Mouse (Mus musculus) erythroblast, embryonic 14.5 days (primary cell): ENCODE measurements around the gene Ddx10. TPM values are rescaled to one million over a fixed set of nuclear protein-coding genes. Genes with fewer than 3 reads are reported as not detected.

ENCODE experiments used
- H3K27me3 ChIP-seq: 2 replicates; pipeline ENCODE4 v1.6.1; 2012; ENCODE audit warnings: inconsistent platforms; ENCODE audit not compliant: control insufficient read depth
- H3K36me3 ChIP-seq: 2 replicates; pipeline ENCODE4 v1.6.1; 2012; ENCODE audit warnings: mild to moderate bottlenecking, inconsistent platforms; ENCODE audit not compliant: control insufficient read depth
- H3K4me1 ChIP-seq: 2 replicates; pipeline ENCODE4 v1.6.1; 2012; ENCODE audit warnings: inconsistent platforms; ENCODE audit not compliant: control insufficient read depth
- H3K4me3 ChIP-seq: replicated peaks from 2 replicates; pipeline ENCODE3; 2012; ENCODE audit warnings: moderate library complexity, mild to moderate bottlenecking, inconsistent platforms
- H3K9me3 ChIP-seq: 2 replicates; pipeline ENCODE4 v1.6.1; 2012; ENCODE audit warnings: low read length, inconsistent platforms, mixed read lengths; ENCODE audit not compliant: control insufficient read depth
- GATA1 ChIP-seq: IDR thresholded peaks from 2 replicates; pipeline ENCODE4 v1.6.1; 2012; ENCODE audit warnings: low read length, inconsistent platforms, mixed read lengths
- TAL1 ChIP-seq: IDR thresholded peaks from 3 replicates; pipeline ENCODE4 v1.6.1; 2012; ENCODE audit warnings: low read length, inconsistent platforms, mixed read lengths
- polyA plus RNA-seq: library from polyadenylated mRNA; stranded (reverse); fragments of >175 nt; gene quantifications from 2 replicates; pipeline ENCODE4 v1.2.3, GENCODE M21; 2012

Gene Ddx10
- polyA plus RNA-seq, 1 experiment = 0.11 TPM

GRCm38 (mm10) chr9:53066428-53066827 is 181.4 kb downstream of the Ddx10 start:
- no peak overlapping the region for H3K4me3 ChIP-seq
- H3K27me3 ChIP-seq = no peaks in the 10 kb centered on the region
- H3K36me3 ChIP-seq = no peaks in the 10 kb centered on the region
- TF ChIP-seq TAL1 (no peak), GATA1 (no peak)
- H3K4me1 ChIP-seq = no peaks in the 10 kb centered on the region
- H3K9me3 ChIP-seq = no peaks in the 10 kb centered on the region

GRCm38 (mm10) chr9:53065028-53065427 is 182.8 kb downstream of the Ddx10 start:
- Histone ChIP-seq H3K4me3 (no peak overlapping the region), H3K4me1 (no peaks in the 10 kb centered on the region), H3K9me3 (no peaks in the 10 kb centered on the region), H3K27me3 (no peaks in the 10 kb centered on the region), H3K36me3 (no peaks in the 10 kb centered on the region)
- TF ChIP-seq GATA1 = no peak
- TF ChIP-seq TAL1 = no peak

GRCm38 (mm10) chr9:53064531-53064930 is 183.3 kb downstream of the Ddx10 start:
- Histone ChIP-seq H3K27me3 (no peaks in the 10 kb centered on the region), H3K4me1 (no peaks in the 10 kb centered on the region), H3K4me3 (no peak overlapping the region), H3K36me3 (no peaks in the 10 kb centered on the region), H3K9me3 (no peaks in the 10 kb centered on the region)
- TF ChIP-seq TAL1 (no peak), GATA1 (no peak)

- no peaks in the 10 kb centered on the region for H3K4me1 ChIP-seq
- H3K36me3 ChIP-seq = no peaks in the 10 kb centered on the region
- no peaks in the 10 kb centered on the region for H3K9me3 ChIP-seq
- H3K27me3 ChIP-seq = no peaks in the 10 kb centered on the region
- no peak for TF ChIP-seq GATA1
- no peak for TF ChIP-seq TAL1
- H3K4me3 ChIP-seq = no peak overlapping the region
These were observed 192.5 kb downstream of the Ddx10 start for GRCm38 (mm10) chr9:53055306-53055705.

Other genes with a start within 250 kb of the Ddx10 start
- not detected in 2 replicates for gene Exph5, start 53.6 kb upstream of the Ddx10 start, polyA plus RNA-seq
- not detected in 2 replicates for gene Kdelc2, start 136.0 kb upstream of the Ddx10 start, polyA plus RNA-seq
- 0.06 and 0.09 TPM in 2 replicates for gene 4930550C14Rik, start 154.3 kb upstream of the Ddx10 start, polyA plus RNA-seq